Mouse (Mus musculus): ENCODE measurements around the gene Syne2.

- TF ChIP-seq POLR2A (IDR thresholded peaks at IDR 0.05; ENCODE audit: low read depth, low read length) (no peak), CTCF (IDR thresholded peaks at IDR 0.05; ENCODE audit: extremely low read depth, insufficient read depth, insufficient read length, insufficient replicate concordance) (no peak)
Measured at GRCm38 (mm10) chr12:76015026-76015425, 197.1 kb downstream of the Syne2 start.

All from spleen, adult 2 months (tissue).